Mouse (Mus musculus) gastrocnemius, adult 18-20 months (tissue): ENCODE measurements around the gene Gm10160. TPM values are rescaled to one million over a fixed set of nuclear protein-coding genes. Genes with fewer than 3 reads are reported as not detected.
A peak's percentile ranks its signal among the peaks of the same experiment; 100 is the strongest.
"Not testable (repeated sequence)": the region's sequence is repeated elsewhere in the genome, so short reads cannot be mapped to it uniquely, and the experiment has no call there.

ENCODE experiments used
- DNase-seq: peaks from one replicate; pipeline ENCODE4 v3.0.0; 2021; ENCODE audit warnings: low spot score
- total RNA-seq, 2 experiments: library from RNA; stranded (reverse); gene quantifications; 2 replicates each; pipeline ENCODE4 v1.2.3; 2021

The Gm10160 gene
- total RNA-seq, 2 experiments from 2014 or later: not detected

GRCm38 (mm10) chr7:81858968-81859721 is 3.6 kb upstream of the Gm10160 start, which contains the start of gene Tm6sf1:
Gene Tm6sf1 (plus strand): TSS chr7:81859001.
- no peak for DNase-seq

GRCm38 (mm10) chr7:81858236-81858635 is 2.6 kb upstream of the Gm10160 start:
- DNase-seq: no peak

- DNase-seq: no peak
Measured at GRCm38 (mm10) chr7:81856221-81856620, 627 bp upstream of the Gm10160 start.

GRCm38 (mm10) chr7:81854568-81855307 is 856 bp downstream of the Gm10160 start:
- DNase-seq: no peak

- DNase-seq: no peak
Measured at GRCm38 (mm10) chr7:81851706-81852105, 3.9 kb downstream of the Gm10160 start.

- no peak for DNase-seq
Measured at GRCm38 (mm10) chr7:81850171-81850570, 5.4 kb downstream of the Gm10160 start.

GRCm38 (mm10) chr7:81849633-81850032 is 6.0 kb downstream of the Gm10160 start:
- DNase-seq: no peak

- DNase-seq: no peak
Measured at GRCm38 (mm10) chr7:81849214-81849613, 6.4 kb downstream of the Gm10160 start.

GRCm38 (mm10) chr7:81847777-81848176 is 7.8 kb downstream of the Gm10160 start:
- no peak for DNase-seq

GRCm38 (mm10) chr7:81847010-81847409 is 8.6 kb downstream of the Gm10160 start:
- no peak for DNase-seq

- DNase-seq: no peak
Measured at GRCm38 (mm10) chr7:81846008-81846407, 9.6 kb downstream of the Gm10160 start.

- no peak for DNase-seq
Measured at GRCm38 (mm10) chr7:81845313-81845712, 10.3 kb downstream of the Gm10160 start.

GRCm38 (mm10) chr7:81844801-81845200 is 10.8 kb downstream of the Gm10160 start:
- DNase-seq: peak; percentile 66

- DNase-seq: no peak
Measured at GRCm38 (mm10) chr7:81843903-81844302, 11.7 kb downstream of the Gm10160 start.

- no peak for DNase-seq
Measured at GRCm38 (mm10) chr7:81842998-81843397, 12.6 kb downstream of the Gm10160 start.

- DNase-seq: no peak
Measured at GRCm38 (mm10) chr7:81842141-81842540, 13.5 kb downstream of the Gm10160 start.

GRCm38 (mm10) chr7:81841439-81841838 is 14.2 kb downstream of the Gm10160 start:
- DNase-seq: peak; percentile 45

GRCm38 (mm10) chr7:81840661-81841181 is 14.9 kb downstream of the Gm10160 start:
- peak; percentile 64 for DNase-seq

- DNase-seq: no peak
Measured at GRCm38 (mm10) chr7:81839746-81840145, 15.8 kb downstream of the Gm10160 start.

- DNase-seq: not testable (repeated sequence)
Measured at GRCm38 (mm10) chr7:81837771-81838170, 17.8 kb downstream of the Gm10160 start.

GRCm38 (mm10) chr7:81835430-81835829 is 20.2 kb downstream of the Gm10160 start:
- no peak for DNase-seq

GRCm38 (mm10) chr7:81834847-81835246 is 20.7 kb downstream of the Gm10160 start:
- DNase-seq: no peak
